Mouse (Mus musculus): ENCODE measurements around the gene Rap1gap.
A peak's percentile ranks its signal among the peaks of the same experiment; 100 is the strongest.

Rap1gap gene

GRCm38 (mm10) chr4:137692107-137692902 is 27.8 kb downstream of the Rap1gap start:
- no peak for DNase-seq (ENCODE audit: low read depth, low spot score)

- no peak for DNase-seq (ENCODE audit: low read depth, low spot score)
These were observed 30.8 kb downstream of the Rap1gap start for GRCm38 (mm10) chr4:137695300-137695699.

GRCm38 (mm10) chr4:137695900-137696299 is 31.4 kb downstream of the Rap1gap start:
- no peak for DNase-seq (ENCODE audit: low read depth, low spot score)

- no peak for DNase-seq (ENCODE audit: low read depth, low spot score)
These were observed 32.8 kb downstream of the Rap1gap start for GRCm38 (mm10) chr4:137697156-137697885.

GRCm38 (mm10) chr4:137698076-137698985 is 33.8 kb downstream of the Rap1gap start:
- no peak for DNase-seq (ENCODE audit: low read depth, low spot score)

- no peak for DNase-seq (ENCODE audit: low read depth, low spot score)
These were observed 35.0 kb downstream of the Rap1gap start for GRCm38 (mm10) chr4:137699264-137700211.

GRCm38 (mm10) chr4:137700960-137701359 is 36.4 kb downstream of the Rap1gap start:
- DNase-seq (ENCODE audit: low read depth, low spot score) = no peak

GRCm38 (mm10) chr4:137703077-137703476 is 38.6 kb downstream of the Rap1gap start:
- no peak for DNase-seq (ENCODE audit: low read depth, low spot score)

GRCm38 (mm10) chr4:137704561-137704960 is 40.0 kb downstream of the Rap1gap start:
- DNase-seq (ENCODE audit: low read depth, low spot score) = no peak

- no peak for DNase-seq (ENCODE audit: low read depth, low spot score)
These were observed 40.9 kb downstream of the Rap1gap start for GRCm38 (mm10) chr4:137705379-137705778.

GRCm38 (mm10) chr4:137706510-137706909 is 42.0 kb downstream of the Rap1gap start:
- DNase-seq (ENCODE audit: low read depth, low spot score) = no peak

- DNase-seq (ENCODE audit: low read depth, low spot score) = peak; percentile 87
These were observed 42.9 kb downstream of the Rap1gap start for GRCm38 (mm10) chr4:137707216-137707990.

GRCm38 (mm10) chr4:137712963-137713362 is 48.4 kb downstream of the Rap1gap start:
- DNase-seq (ENCODE audit: low read depth, low spot score) = no peak

GRCm38 (mm10) chr4:137714020-137714624 is 49.6 kb downstream of the Rap1gap start:
- no peak for DNase-seq (ENCODE audit: low read depth, low spot score)

GRCm38 (mm10) chr4:137717005-137717404 is 52.5 kb downstream of the Rap1gap start:
- no peak for DNase-seq (ENCODE audit: low read depth, low spot score)

- DNase-seq (ENCODE audit: low read depth, low spot score) = no peak
These were observed 53.1 kb downstream of the Rap1gap start for GRCm38 (mm10) chr4:137717671-137718070.

GRCm38 (mm10) chr4:137719378-137720077 is 55.0 kb downstream of the Rap1gap start:
- DNase-seq (ENCODE audit: low read depth, low spot score) = peak; percentile 29

- no peak for DNase-seq (ENCODE audit: low read depth, low spot score)
These were observed 57.0 kb downstream of the Rap1gap start for GRCm38 (mm10) chr4:137721563-137721962.

GRCm38 (mm10) chr4:137722230-137722629 is 57.7 kb downstream of the Rap1gap start:
- no peak for DNase-seq (ENCODE audit: low read depth, low spot score)
